Mouse (Mus musculus) layer of hippocampus, adult 9-10 months (tissue): ENCODE data around the gene Gramd1a.

Source experiments
- DNase-seq: peaks from one replicate; pipeline ENCODE4 v3.0.0; 2022; ENCODE audit warnings: low spot score

Gene Gramd1a

GRCm38 (mm10) chr7:31155296-31156033 lies at the start of gene Gramd1a:
Gene Gramd1a (minus strand): TSS chr7:31155896.
- no peak for DNase-seq

DNA sequence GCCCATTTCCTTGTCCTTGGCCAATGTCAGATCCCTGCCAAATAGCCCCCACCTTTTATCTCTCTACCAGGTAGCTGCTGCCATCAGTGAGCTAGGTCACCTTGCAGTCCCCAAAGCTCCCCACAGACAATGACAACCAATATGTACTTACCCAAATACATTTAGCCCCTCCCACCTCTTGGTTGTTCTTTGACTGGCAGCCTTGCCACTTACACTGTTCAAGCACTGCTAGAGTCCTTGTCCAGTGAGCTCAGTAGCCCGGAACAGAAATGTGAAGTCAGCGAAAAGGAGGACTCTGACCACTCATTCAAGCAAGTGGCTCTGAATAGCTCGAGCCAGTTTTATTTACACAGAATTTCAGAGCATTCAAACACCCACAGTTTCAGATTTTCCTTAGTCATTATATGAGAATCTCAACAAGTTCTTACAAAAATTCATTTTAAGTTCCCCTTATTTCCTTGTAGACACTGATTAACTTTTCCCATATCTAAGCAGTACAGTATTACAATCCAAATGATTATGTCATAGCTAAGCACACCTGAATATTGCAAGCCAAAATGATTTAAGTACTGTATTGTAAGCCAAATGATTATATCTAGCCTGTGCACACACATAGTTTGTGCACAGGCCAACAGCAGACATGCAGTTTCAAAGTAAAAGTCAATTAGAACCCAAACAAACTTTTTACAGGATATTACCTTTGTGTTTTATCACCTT lies 40.1 kb upstream of the Gramd1a start:
- no peak for DNase-seq

DNA sequence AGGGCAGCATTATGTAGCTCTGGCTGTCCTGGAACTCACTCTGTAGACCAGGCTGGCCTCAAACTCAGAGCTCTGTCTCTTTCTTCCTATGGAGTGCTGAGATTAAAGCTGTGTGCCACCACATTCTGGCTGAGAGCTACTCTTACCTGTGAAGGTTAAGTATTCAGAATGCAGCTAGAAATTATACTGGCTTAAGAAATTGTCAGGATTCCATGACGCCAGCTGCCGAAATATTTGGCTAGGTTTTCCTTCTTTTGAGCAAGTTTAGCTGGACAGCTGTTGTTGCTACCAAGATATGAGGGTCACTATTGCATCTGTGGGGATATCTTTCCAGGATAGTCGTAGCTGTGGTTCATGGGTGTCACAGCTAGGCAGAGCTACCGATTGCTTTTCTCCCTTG lies 29.0 kb upstream of the Gramd1a start:
- DNase-seq = no peak

- DNase-seq = no peak
These were observed 27.2 kb upstream of the Gramd1a start for GRCm38 (mm10) chr7:31182863-31183262.

DNA sequence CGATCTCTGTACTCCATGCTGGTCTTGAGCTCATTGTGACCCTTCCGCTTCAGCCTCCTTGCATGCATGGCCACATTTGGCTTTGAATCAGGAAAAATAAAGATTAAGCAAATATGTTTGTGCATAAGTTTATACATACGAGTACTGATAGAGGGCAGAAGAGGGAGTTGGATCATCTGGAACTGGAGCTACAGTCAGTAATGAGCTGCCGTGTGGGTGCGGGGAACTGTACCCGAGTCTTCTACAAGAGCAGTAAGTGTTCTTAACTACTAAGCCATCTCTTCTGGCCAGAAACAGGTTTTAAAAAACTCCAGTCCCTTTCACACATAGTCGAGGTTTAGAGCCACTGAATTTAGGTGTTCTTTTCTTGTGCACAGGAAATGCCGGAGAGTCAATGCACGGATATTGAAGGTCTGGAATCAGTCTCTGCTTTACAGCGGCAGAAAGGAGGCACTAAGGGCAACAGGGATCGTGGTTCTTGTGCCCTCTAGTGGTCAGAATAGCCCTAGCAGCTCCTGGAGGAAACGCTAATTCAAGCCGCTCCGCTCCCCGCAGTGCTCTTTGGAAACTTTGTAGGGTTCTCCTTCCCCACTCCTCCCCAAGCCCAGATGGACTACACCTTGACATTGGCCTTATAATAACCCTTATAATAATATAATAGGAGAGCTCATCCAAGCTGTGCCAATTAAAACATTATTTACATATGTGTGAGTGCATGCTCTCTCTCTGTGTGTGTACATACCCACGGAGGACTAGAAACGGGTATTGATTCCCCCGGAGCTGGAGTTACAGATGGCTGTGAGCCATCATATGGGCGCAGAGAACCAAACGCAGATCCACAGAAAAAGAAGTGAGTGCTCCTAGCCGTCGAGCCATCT lies 21.4 kb upstream of the Gramd1a start:
- DNase-seq = peak; percentile 65

GRCm38 (mm10) chr7:31175096-31175495 lies 19.4 kb upstream of the Gramd1a start:
- no peak for DNase-seq

DNA sequence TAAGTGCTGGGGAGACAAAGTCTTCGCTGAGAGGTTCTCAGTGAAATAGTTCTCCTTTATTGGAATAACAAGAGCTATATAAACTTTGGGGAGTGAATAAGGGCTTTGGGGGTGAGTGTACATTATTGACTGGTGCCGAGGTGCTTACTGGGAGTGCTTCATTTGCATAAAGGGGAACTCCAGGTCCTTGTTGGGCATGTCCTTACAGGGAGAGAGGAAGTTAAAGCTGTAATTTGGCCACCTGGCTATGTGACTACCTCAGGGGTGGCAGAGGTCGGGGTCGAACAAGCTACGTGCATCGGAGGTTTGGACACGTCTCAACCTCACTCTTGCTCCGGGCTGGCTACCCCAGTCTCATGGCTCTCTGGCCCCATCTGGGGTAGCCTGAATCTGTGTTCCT lies 18.8 kb upstream of the Gramd1a start:
- no peak for DNase-seq

DNA sequence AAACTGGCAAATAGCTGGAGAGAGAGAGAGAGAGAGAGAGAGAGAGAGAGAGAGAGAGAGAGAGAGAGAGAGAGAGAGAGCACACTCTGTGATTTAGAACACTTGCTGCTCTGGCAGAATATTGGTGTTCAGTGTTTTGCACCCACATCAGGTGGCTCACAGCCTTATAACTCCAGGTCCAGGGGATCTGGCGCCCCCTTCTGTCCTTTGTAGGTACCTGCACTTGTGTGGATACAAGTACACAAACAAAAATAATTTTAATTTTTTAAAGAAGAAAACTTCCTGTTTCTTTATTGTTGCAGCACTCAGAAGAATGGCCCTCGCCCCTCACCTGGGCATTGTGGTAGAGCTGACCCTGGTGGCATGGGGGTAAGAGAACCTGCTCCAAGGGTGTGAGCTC lies 16.5 kb upstream of the Gramd1a start:
- DNase-seq = no peak

GRCm38 (mm10) chr7:31170520-31170919 lies 14.8 kb upstream of the Gramd1a start:
- DNase-seq = no peak

- no peak for DNase-seq
These were observed 12.7 kb upstream of the Gramd1a start for GRCm38 (mm10) chr7:31168412-31168811.

DNA sequence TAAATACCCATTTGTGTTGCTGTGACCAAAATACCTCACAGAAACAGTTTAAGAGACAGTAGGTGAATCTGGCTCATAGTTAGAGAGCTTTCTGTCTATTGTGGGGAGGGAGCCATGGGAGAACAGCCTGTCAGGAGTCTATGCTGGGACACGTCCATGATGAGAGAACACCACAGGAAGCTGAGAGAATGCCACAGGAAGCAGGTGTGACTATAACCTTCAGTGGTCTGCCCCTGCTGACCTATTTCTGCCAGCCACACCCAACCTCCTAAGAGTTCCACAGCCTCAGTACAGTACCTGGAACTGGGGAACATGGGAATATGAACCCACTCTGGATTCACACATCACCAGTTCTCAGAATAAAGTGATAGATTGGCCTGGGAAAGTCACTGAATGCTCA lies 9.1 kb upstream of the Gramd1a start:
- no peak for DNase-seq

- DNase-seq = no peak
These were observed 8.2 kb upstream of the Gramd1a start for GRCm38 (mm10) chr7:31163666-31164577.

GRCm38 (mm10) chr7:31162324-31162723 lies 6.6 kb upstream of the Gramd1a start:
- no peak for DNase-seq

DNA sequence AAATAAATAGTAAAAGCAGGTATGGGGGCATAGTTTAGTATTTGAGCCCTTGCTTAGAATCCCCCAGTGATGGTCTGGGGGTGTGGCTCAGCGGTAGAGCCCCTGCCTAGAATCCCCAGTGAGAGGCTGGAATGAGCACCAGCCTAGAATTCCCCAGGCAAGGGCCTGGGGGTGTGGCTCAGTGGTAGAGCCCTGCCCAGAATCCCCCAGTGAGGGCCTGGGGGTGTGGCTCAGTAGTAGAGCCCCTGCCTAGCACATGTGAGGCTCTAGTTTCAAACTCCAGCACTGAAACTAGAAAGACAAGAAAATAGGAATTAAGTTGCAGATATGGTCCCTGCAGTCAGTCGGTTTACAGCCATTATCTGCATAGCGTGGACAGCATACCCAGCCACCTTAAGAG lies 6.1 kb upstream of the Gramd1a start:
- no peak for DNase-seq

- DNase-seq = no peak
These were observed 5.5 kb upstream of the Gramd1a start for GRCm38 (mm10) chr7:31161246-31161645.

DNA sequence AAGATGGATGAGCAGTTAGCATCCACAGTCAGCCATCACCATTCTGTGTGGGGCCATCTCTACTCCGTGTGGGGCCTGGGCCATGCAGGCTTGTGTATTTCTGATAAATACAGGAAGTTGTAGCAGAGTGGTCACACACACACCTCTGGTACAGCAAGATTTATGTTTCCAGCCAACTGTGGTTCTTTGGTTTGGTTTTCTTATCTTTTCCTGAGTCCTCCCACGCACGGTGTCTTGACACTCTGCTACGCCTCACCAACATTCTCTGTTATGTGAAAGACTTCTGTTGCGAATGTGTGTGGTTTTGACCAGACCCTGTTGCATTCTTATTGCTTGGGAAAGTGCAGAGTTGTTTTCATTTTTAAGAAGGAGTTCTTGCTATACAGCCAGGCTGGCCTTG lies 5.1 kb upstream of the Gramd1a start:
- DNase-seq = no peak

GRCm38 (mm10) chr7:31156034-31156928 lies 585 bp upstream of the Gramd1a start:
- DNase-seq = no peak

DNA sequence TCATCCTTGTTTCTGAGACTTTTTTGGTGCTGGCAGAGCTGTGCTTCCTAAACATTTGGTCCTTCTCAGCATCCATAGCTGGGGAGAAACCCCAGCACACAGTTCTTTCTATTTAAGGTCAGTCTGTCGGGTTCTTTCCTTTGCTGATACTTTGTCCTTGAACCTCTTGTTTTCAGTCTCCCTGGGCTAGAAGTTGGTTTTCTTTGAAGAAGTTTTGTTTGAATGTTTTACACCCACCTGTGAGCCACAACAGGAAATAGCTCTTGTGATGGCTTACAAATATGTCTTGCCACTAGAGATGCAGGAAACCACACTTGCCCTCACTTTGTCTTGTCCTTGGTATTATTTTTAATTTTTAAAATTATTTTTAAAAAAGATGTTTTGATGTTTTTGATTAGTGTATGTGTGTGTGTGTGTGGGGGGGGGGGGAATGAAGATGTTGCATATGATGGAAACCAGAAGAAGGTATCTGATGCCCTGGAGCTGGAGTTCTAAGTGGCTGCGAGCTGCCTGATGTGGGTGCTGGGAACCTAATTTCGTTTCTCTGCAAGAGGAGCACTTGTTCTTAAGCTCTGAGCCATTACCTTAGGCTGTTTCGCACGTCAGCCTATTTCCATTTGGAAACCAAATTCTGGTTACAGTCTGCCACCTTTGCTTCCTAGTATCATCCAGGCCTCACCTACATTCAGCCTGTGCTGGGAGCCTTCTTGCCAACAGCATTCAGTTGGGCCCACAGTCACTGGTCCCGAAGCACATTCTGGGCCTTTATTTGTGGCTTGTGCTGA lies 2.0 kb downstream of the Gramd1a start:
- DNase-seq = no peak

DNA sequence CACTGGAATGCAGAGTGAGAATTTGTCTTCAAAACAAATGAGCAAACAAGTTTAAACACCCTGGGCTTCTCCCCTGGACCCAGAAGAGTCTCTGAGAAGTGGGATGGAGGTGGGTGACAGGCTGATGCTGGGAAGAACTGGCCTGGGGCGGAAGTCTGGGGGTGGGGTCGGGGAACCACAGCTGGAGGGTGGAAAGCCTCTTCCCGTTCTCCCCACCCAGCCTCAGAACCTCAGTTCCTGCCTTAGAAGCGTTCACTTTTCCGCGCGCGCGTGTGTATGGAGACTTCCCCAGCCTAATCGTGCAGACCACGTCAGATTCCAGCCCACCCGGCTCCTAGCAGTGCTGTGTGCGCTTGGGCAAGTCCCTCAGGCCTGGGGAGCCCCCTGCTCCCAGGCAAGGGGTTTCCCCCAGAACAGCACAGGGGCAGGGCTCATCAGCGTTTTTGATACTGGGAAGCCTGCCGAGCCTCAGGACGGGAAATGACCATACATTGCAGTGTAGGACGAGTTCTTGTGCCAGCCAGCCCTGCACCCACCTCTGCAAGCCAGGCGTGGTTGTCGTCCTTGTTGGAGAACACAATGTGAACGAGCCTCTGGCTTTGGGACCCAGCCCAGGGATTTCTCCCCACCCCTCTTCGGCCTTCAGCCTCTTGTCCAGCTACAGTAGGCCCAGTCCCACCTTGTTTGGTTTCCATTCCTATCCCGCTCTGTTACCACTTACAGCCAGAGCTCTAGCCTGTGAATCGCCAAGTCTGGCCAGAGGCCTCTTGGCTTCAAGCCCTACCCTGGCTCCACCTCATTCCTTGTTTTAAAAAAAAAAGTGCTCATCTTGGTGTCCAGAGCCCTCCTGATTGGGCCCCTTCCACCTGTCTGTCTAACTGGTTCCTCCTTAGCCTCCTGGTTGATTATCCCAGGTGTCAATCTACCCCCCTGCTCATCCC lies 4.1 kb downstream of the Gramd1a start:
- no peak for DNase-seq
